Mouse (Mus musculus): ENCODE data around the gene Zdhhc22.

GRCm38 (mm10) chr12:86941734-86942486 lies 48.3 kb downstream of the Zdhhc22 start:
- TF ChIP-seq CTCF (IDR thresholded peaks at IDR 0.05; ENCODE audit: low read depth) (no peak), EP300 (IDR thresholded peaks at IDR 0.05; ENCODE audit: low read depth) (no peak)

All from heart, postnatal 0 days (tissue).